In the genomic region with DNA sequence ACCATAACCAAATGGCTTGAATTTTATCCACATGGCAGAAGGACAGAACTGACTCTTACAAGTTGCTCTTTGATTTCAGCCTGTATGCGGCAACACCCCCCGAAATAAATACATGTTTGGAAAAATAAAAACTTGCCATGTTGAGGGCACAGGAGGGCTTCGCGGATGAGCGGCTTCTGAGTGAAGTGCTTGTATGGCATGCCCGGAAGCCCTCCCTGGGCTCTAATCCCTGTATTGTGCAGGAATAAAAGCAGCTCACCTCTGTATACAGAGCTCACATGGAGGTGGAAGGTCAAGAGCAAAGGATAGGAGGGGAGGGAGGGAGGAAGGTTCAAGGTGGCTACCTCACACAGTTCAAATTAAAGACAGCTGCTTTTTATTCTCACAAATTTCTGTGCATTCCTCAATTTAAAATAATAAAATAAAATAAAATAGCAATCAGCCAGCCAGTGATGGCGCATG, we compare ENCODE assay signal across 21 mouse cellular contexts. TPM values are rescaled to one million over a fixed set of nuclear protein-coding genes. Genes with fewer than 3 reads are reported as not detected.
DNase-seq lines count a peak whose midpoint lies in the region; ATAC-seq and TF ChIP-seq lines count a peak whose summit lies in the region.
"Had no signal": no experiment of that assay in that cellular context is flagged by ENCODE, and none has a peak within 500 bp of the region (broad histone marks: within the 10 kb centered on the region; RNA-seq: fewer than 3 reads in every experiment).

No protein-coding gene starts in this region.

- no peaks in the 10 kb centered on the region for H3K36me3 ChIP-seq in kidney, embryonic 14.5 days (ENCODE audit: control insufficient read depth, insufficient read depth, low read length)
- H3K36me3 ChIP-seq in lung, embryonic 16.5 days (ENCODE audit: control insufficient read depth, insufficient read depth, low read length), result no peaks in the 10 kb centered on the region
- H3K36me3 ChIP-seq in stomach, postnatal 0 days (ENCODE audit: control insufficient read depth, insufficient read depth, low read length), result no peaks in the 10 kb centered on the region; the same call in 1 of the 2 replicates
- H3K36me3 ChIP-seq: embryonic facial prominence, embryonic 12.5 days; hindbrain, embryonic 12.5 days; limb, embryonic 15.5 days; neural tube, embryonic 12.5 days had no signal

- 88% methylated on average over 7 of the region's 7 CpGs for WGBS in kidney, embryonic 14.5 days
- WGBS in lung, embryonic 16.5 days, result 93% methylated on average over 7 of the region's 7 CpGs
- WGBS in stomach, postnatal 0 days, result 77% methylated on average over 7 of the region's 7 CpGs

- TF ChIP-seq CTCF in stomach, postnatal 0 days (IDR thresholded peaks at IDR 0.05; ENCODE audit: low read depth), result no peak

- H3K9me3 ChIP-seq in kidney, embryonic 14.5 days (ENCODE audit: control insufficient read depth, low read length), result no peaks in the 10 kb centered on the region
- H3K9me3 ChIP-seq in lung, embryonic 16.5 days (ENCODE audit: control insufficient read depth, low read length), result no peaks in the 10 kb centered on the region
- no peaks in the 10 kb centered on the region for H3K9me3 ChIP-seq in stomach, postnatal 0 days (ENCODE audit: control insufficient read depth, low read length)
- H3K9me3 ChIP-seq: embryonic facial prominence, embryonic 12.5 days; hindbrain, embryonic 12.5 days; limb, embryonic 15.5 days; neural tube, embryonic 12.5 days had no signal

- H3K27ac ChIP-seq in kidney, embryonic 14.5 days (ENCODE audit: low read depth, low read length), result peak overlapping the region; percentile 56; the same call in 1 of the 2 replicates
- H3K27ac ChIP-seq in lung, embryonic 16.5 days (ENCODE audit: low read length), result peak overlapping the region; percentile 92
- 0 out of 2 replicates have a peak overlapping the region, but pooled peaks have one; percentile 70 for H3K27ac ChIP-seq in stomach, postnatal 0 days (replicated peaks)
- H3K27ac ChIP-seq: embryonic facial prominence, embryonic 12.5 days; hindbrain, embryonic 12.5 days; neural tube, embryonic 12.5 days had no signal

- H3K4me1 ChIP-seq in kidney, embryonic 14.5 days (ENCODE audit: control insufficient read depth, insufficient read depth, low read length), result peaks cover 63% of the 10 kb centered on the region
- peaks cover 93% of the 10 kb centered on the region for H3K4me1 ChIP-seq in lung, embryonic 16.5 days (replicated peaks; ENCODE audit: control insufficient read depth, insufficient read depth, low read length)
- peaks cover 49% of the 10 kb centered on the region for H3K4me1 ChIP-seq in stomach, postnatal 0 days (replicated peaks; ENCODE audit: control insufficient read depth, insufficient read depth)

- no peak overlapping the region for H3K4me3 ChIP-seq in kidney, embryonic 14.5 days (ENCODE audit: low read length)
- no peak overlapping the region for H3K4me3 ChIP-seq in lung, embryonic 16.5 days (ENCODE audit: low read length)
- no peak overlapping the region for H3K4me3 ChIP-seq in stomach, postnatal 0 days (ENCODE audit: low read depth, low read length)
- H3K4me3 ChIP-seq: embryonic facial prominence, embryonic 12.5 days; hindbrain, embryonic 12.5 days; limb, embryonic 15.5 days; neural tube, embryonic 12.5 days had no signal

- no peak for TF ChIP-seq EP300 in stomach, postnatal 0 days (optimal IDR thresholded peaks at IDR 0.05)

- no peak for ATAC-seq in kidney, embryonic 14.5 days (ENCODE audit: low FRiP score, low TSS enrichment)
- ATAC-seq in lung, embryonic 16.5 days (ENCODE audit: low read depth), result no peak
- no peak for ATAC-seq in stomach, postnatal 0 days (ENCODE audit: low FRiP score, low TSS enrichment)
- ATAC-seq: forebrain, embryonic 16.5 days; inflammation-experienced regulatory T-cells, adult 6 months had no signal

- H3K9ac ChIP-seq in kidney, embryonic 14.5 days (ENCODE audit: low read depth, low read length), result no peak overlapping the region
- no peak overlapping the region for H3K9ac ChIP-seq in lung, embryonic 16.5 days (ENCODE audit: low read length)
- no peak overlapping the region for H3K9ac ChIP-seq in stomach, postnatal 0 days (ENCODE audit: low read length)
- H3K9ac ChIP-seq: embryonic facial prominence, embryonic 12.5 days; hindbrain, embryonic 12.5 days; limb, embryonic 15.5 days; neural tube, embryonic 12.5 days had no signal

- DNase-seq in heart, adult 11 months, result peak; percentile 91
- DNase-seq in heart, adult 18-20 months, result no peak
- DNase-seq in kidney, postnatal 4 days, result no peak
- no peak for DNase-seq in lung, postnatal 25 days (ENCODE audit: low spot score)
- DNase-seq in stomach, postnatal 0 days (ENCODE audit: low spot score), result no peak
- no peak for DNase-seq in T-cell, adult 2 months (ENCODE audit: low spot score)
- DNase-seq: adrenal gland, postnatal 25 days; cerebellum, adult 8-10 months; lung, postnatal 14 days; right cerebral cortex, postnatal 14 days; thymus, postnatal 4 days had no signal

- no peaks in the 10 kb centered on the region for H3K27me3 ChIP-seq in kidney, embryonic 14.5 days (ENCODE audit: control insufficient read depth, insufficient read depth, low read length)
- H3K27me3 ChIP-seq in lung, embryonic 16.5 days (ENCODE audit: control insufficient read depth, insufficient read depth, low read depth, low read length), result no peaks in the 10 kb centered on the region
- no peaks in the 10 kb centered on the region for H3K27me3 ChIP-seq in stomach, postnatal 0 days (ENCODE audit: control insufficient read depth, insufficient read depth, low read length)
- H3K27me3 ChIP-seq: embryonic facial prominence, embryonic 12.5 days; limb, embryonic 15.5 days had no signal

- no peak overlapping the region for H3K4me2 ChIP-seq in kidney, embryonic 14.5 days (replicated peaks; ENCODE audit: low read depth, low read length)
- H3K4me2 ChIP-seq in lung, embryonic 16.5 days (ENCODE audit: low read depth, low read length), result no peak overlapping the region
- H3K4me2 ChIP-seq in stomach, postnatal 0 days (replicated peaks; ENCODE audit: low read depth), result peak overlapping the region; percentile 14; the same call in 1 of the 2 replicates
- H3K4me2 ChIP-seq: embryonic facial prominence, embryonic 12.5 days; hindbrain, embryonic 12.5 days; limb, embryonic 15.5 days; neural tube, embryonic 12.5 days had no signal

RNA-seq across cellular contexts. Expression of gene Jup, which starts 5.6 kb away (rescaled TPM):
- total RNA-seq in heart, adult 18-20 months (2021), result 100 to 1,000 TPM; 208 to 239 TPM
- 66.8 and 84.7 TPM in 2 replicates for polyA plus RNA-seq in kidney, embryonic 14.5 days (2014; fragmentation: Nextera tagmentation; extraction: Ambion mirVana)
- polyA plus RNA-seq in lung, embryonic 16.5 days (2015; fragmentation: Nextera tagmentation; extraction: Ambion mirVana), result 165 and 167 TPM in 2 replicates
- 234 and 259 TPM in 2 replicates for polyA plus RNA-seq in stomach, postnatal 0 days (2015; fragmentation: Nextera tagmentation; extraction: Ambion mirVana)

RNA-seq across cellular contexts. Expression of gene P3h4, which starts 22.7 kb away (rescaled TPM):
- total RNA-seq in heart, adult 18-20 months (2021), result 10 to 100 TPM; 13.2 to 15.2 TPM
- 59.7 and 63.3 TPM in 2 replicates for polyA plus RNA-seq in kidney, embryonic 14.5 days (2014; fragmentation: Nextera tagmentation; extraction: Ambion mirVana)
- polyA plus RNA-seq in lung, embryonic 16.5 days (2015; fragmentation: Nextera tagmentation; extraction: Ambion mirVana), result 68.3 and 68.8 TPM in 2 replicates
- 40.6 and 43.2 TPM in 2 replicates for polyA plus RNA-seq in stomach, postnatal 0 days (2015; fragmentation: Nextera tagmentation; extraction: Ambion mirVana)
- total RNA-seq: CH12.LX; granulocyte monocyte progenitor cell, adult 5-6 weeks had no signal

RNA-seq across cellular contexts. Expression of gene Fkbp10, which starts 23.6 kb away (rescaled TPM):
- 1 to 10 TPM; 7.2 to 7.4 TPM for total RNA-seq in heart, adult 18-20 months (2021)
- 75.4 and 113 TPM in 2 replicates for polyA plus RNA-seq in kidney, embryonic 14.5 days (2014; fragmentation: Nextera tagmentation; extraction: Ambion mirVana)
- polyA plus RNA-seq in lung, embryonic 16.5 days (2015; fragmentation: Nextera tagmentation; extraction: Ambion mirVana), result 148 and 152 TPM in 2 replicates
- 59.5 and 62.1 TPM in 2 replicates for polyA plus RNA-seq in stomach, postnatal 0 days (2015; fragmentation: Nextera tagmentation; extraction: Ambion mirVana)
- total RNA-seq: granulocyte monocyte progenitor cell, adult 5-6 weeks had no signal

RNA-seq across cellular contexts. Expression of gene Hap1, which starts 36.0 kb away (rescaled TPM):
- 1 to 10 TPM; 1.8 to 1.9 TPM for total RNA-seq in heart, adult 18-20 months (2021)
- 6.0 and 6.3 TPM in 2 replicates for polyA plus RNA-seq in kidney, embryonic 14.5 days (2014; fragmentation: Nextera tagmentation; extraction: Ambion mirVana)
- polyA plus RNA-seq in lung, embryonic 16.5 days (2015; fragmentation: Nextera tagmentation; extraction: Ambion mirVana), result 19.2 and 19.7 TPM in 2 replicates
- polyA plus RNA-seq in stomach, postnatal 0 days (2015; fragmentation: Nextera tagmentation; extraction: Ambion mirVana), result 7.9 and 10.1 TPM in 2 replicates
- total RNA-seq: granulocyte monocyte progenitor cell, adult 5-6 weeks had no signal

RNA-seq across cellular contexts. Expression of gene Nt5c3b, which starts 49.7 kb away (rescaled TPM):
- total RNA-seq in heart, adult 18-20 months (2021), result 10 to 100 TPM; 17.9 to 24.7 TPM
- polyA plus RNA-seq in kidney, embryonic 14.5 days (2014; fragmentation: Nextera tagmentation; extraction: Ambion mirVana), result 100 and 112 TPM in 2 replicates
- polyA plus RNA-seq in lung, embryonic 16.5 days (2015; fragmentation: Nextera tagmentation; extraction: Ambion mirVana), result 126 and 129 TPM in 2 replicates
- polyA plus RNA-seq in stomach, postnatal 0 days (2015; fragmentation: Nextera tagmentation; extraction: Ambion mirVana), result 69.6 and 70.7 TPM in 2 replicates
